Mouse (Mus musculus) forebrain, embryonic 10.5 days (tissue): ENCODE data around the gene Uvrag. TPM values are rescaled to one million over a fixed set of nuclear protein-coding genes. Genes with fewer than 3 reads are reported as not detected.
"Not testable (repeated sequence)": the region's sequence is repeated elsewhere in the genome, so short reads cannot be mapped to it uniquely, and the experiment has no call there.

ENCODE experiments used
- DNase-seq: peaks from one replicate; pipeline ENCODE4 v3.0.0-alpha.2; 2017; ENCODE audit warnings: low spot score; ENCODE audit errors: extremely low spot score
- H3K27ac ChIP-seq: fragments of 300-500 bp; sonication (generic); 2 replicates; pipeline ENCODE4 v1.5.1; 2016; ENCODE audit warnings: mild to moderate bottlenecking
- H3K27me3 ChIP-seq: fragments of 300-500 bp; sonication (generic); 2 replicates; pipeline ENCODE4 v1.6.1; 2016; ENCODE audit warnings: mild to moderate bottlenecking; ENCODE audit not compliant: poor library complexity, severe bottlenecking
- H3K36me3 ChIP-seq: fragments of 300-500 bp; sonication (generic); replicated peaks from 2 replicates; pipeline ENCODE4 v1.6.1; 2016; ENCODE audit warnings: mild to moderate bottlenecking, moderate library complexity
- H3K4me1 ChIP-seq: fragments of 300-500 bp; sonication (generic); 2 replicates; pipeline ENCODE4 v1.6.1; 2016
- H3K4me3 ChIP-seq: fragments of 300-500 bp; sonication (generic); 2 replicates; pipeline ENCODE4 v1.5.1; 2016; ENCODE audit warnings: mild to moderate bottlenecking, moderate library complexity
- H3K9me3 ChIP-seq: fragments of 300-500 bp; sonication (generic); 2 replicates; pipeline ENCODE4 v1.6.1; 2016; ENCODE audit warnings: mild to moderate bottlenecking, moderate library complexity
- WGBS: fragments of 180-500 bp; shearing (Covaris S2); methylation state at CpG from one replicate; pipeline ENCODE4 v1.1.7; 2016; 5-methylcytosine and 5-hydroxymethylcytosine counted together
- polyA plus RNA-seq: library from polyadenylated mRNA; unstranded; fragments of >200 nt; fragmentation: Nextera tagmentation; extraction: Ambion mirVana; gene quantifications from 2 replicates; pipeline ENCODE4 v1.2.1, GENCODE M21; 2016

Gene Uvrag
- polyA plus RNA-seq, 1 experiment from 2014 or later = 9.8 TPM

GRCm38 (mm10) chr7:98984319-98984718 lies 156.6 kb downstream of the Uvrag start:
- no peak overlapping the region for H3K4me3 ChIP-seq
- peaks cover 32% of the 10 kb centered on the region for H3K4me1 ChIP-seq
- 60% methylated on average over 7 of the region's 7 CpGs for WGBS
- DNase-seq = no peak
- peaks cover 11% of the 10 kb centered on the region for H3K36me3 ChIP-seq
- H3K27ac ChIP-seq = no peak overlapping the region
- H3K27me3 ChIP-seq = no peaks in the 10 kb centered on the region
- no peaks in the 10 kb centered on the region for H3K9me3 ChIP-seq

- H3K4me1 ChIP-seq = peaks cover 32% of the 10 kb centered on the region
- no peaks in the 10 kb centered on the region for H3K27me3 ChIP-seq
- H3K36me3 ChIP-seq = peaks cover 11% of the 10 kb centered on the region; the same call in 1 of the 2 replicates
- H3K4me3 ChIP-seq = no peak overlapping the region
- H3K9me3 ChIP-seq = no peaks in the 10 kb centered on the region
- WGBS = 82% methylated on average over 12 of the region's 12 CpGs
- DNase-seq = no peak
- no peak overlapping the region for H3K27ac ChIP-seq
These were observed 157.9 kb downstream of the Uvrag start for GRCm38 (mm10) chr7:98983058-98983457.

- Histone ChIP-seq H3K9me3 (no peaks in the 10 kb centered on the region), H3K4me3 (no peak overlapping the region), H3K36me3 (peaks cover 4% of the 10 kb centered on the region; the same call in 1 of the 2 replicates), H3K27ac (no peak overlapping the region), H3K4me1 (peaks cover 31% of the 10 kb centered on the region), H3K27me3 (no peaks in the 10 kb centered on the region)
- DNase-seq = no peak
- WGBS = 91% methylated on average over 6 of the region's 6 CpGs
These were observed 159.5 kb downstream of the Uvrag start for GRCm38 (mm10) chr7:98981423-98981822.

GRCm38 (mm10) chr7:98976839-98977457 lies 164.0 kb downstream of the Uvrag start:
- Histone ChIP-seq H3K4me1 (peaks cover 9% of the 10 kb centered on the region), H3K27ac (no peak overlapping the region), H3K27me3 (no peaks in the 10 kb centered on the region), H3K9me3 (no peaks in the 10 kb centered on the region), H3K36me3 (no peaks in the 10 kb centered on the region), H3K4me3 (no peak overlapping the region)
- DNase-seq = no peak
- 89% methylated on average over 12 of the region's 12 CpGs for WGBS

GRCm38 (mm10) chr7:98974590-98974989 lies 166.4 kb downstream of the Uvrag start:
- no peak overlapping the region for H3K4me3 ChIP-seq
- no peak overlapping the region for H3K27ac ChIP-seq
- peaks cover 1% of the 10 kb centered on the region; the same call in 1 of the 2 replicates for H3K27me3 ChIP-seq
- 0 out of 2 replicates have a peak, but pooled peaks cover under 1% of the 10 kb centered on the region for H3K9me3 ChIP-seq
- 31% methylated on average over 4 of the region's 4 CpGs for WGBS
- DNase-seq = no peak
- H3K4me1 ChIP-seq = peaks cover 9% of the 10 kb centered on the region
- H3K36me3 ChIP-seq = no peaks in the 10 kb centered on the region

GRCm38 (mm10) chr7:98970721-98971120 lies 170.2 kb downstream of the Uvrag start:
- Histone ChIP-seq H3K9me3 (0 out of 2 replicates have a peak, but pooled peaks cover 3% of the 10 kb centered on the region), H3K27me3 (peaks cover 22% of the 10 kb centered on the region), H3K4me1 (peaks cover 31% of the 10 kb centered on the region), H3K27ac (no peak overlapping the region), H3K36me3 (no peaks in the 10 kb centered on the region), H3K4me3 (no peak overlapping the region)
- WGBS = 93% methylated on average over 5 of the region's 5 CpGs
- DNase-seq = no peak

GRCm38 (mm10) chr7:98968741-98969395 lies 172.1 kb downstream of the Uvrag start:
- no peak overlapping the region for H3K4me3 ChIP-seq
- H3K27me3 ChIP-seq = peaks cover 22% of the 10 kb centered on the region
- DNase-seq = no peak
- no peaks in the 10 kb centered on the region for H3K36me3 ChIP-seq
- H3K4me1 ChIP-seq = peaks cover 22% of the 10 kb centered on the region
- no peak overlapping the region for H3K27ac ChIP-seq
- WGBS = 60% methylated on average over 8 of the region's 8 CpGs
- H3K9me3 ChIP-seq = 0 out of 2 replicates have a peak, but pooled peaks cover 3% of the 10 kb centered on the region

GRCm38 (mm10) chr7:98968082-98968674 lies 172.8 kb downstream of the Uvrag start:
- Histone ChIP-seq H3K36me3 (no peaks in the 10 kb centered on the region), H3K9me3 (0 out of 2 replicates have a peak, but pooled peaks cover 3% of the 10 kb centered on the region), H3K4me3 (peak overlapping the region; percentile 9; the same call in 1 of the 2 replicates), H3K4me1 (peaks cover 23% of the 10 kb centered on the region), H3K27me3 (peaks cover 22% of the 10 kb centered on the region), H3K27ac (no peak overlapping the region)
- DNase-seq = no peak
- 12% methylated on average over 16 of the region's 16 CpGs for WGBS

GRCm38 (mm10) chr7:98967672-98968071 lies 173.3 kb downstream of the Uvrag start:
- WGBS = 55% methylated on average over 7 of the region's 7 CpGs

GRCm38 (mm10) chr7:98963581-98963980 lies 177.4 kb downstream of the Uvrag start:
- 93% methylated on average over 13 of the region's 13 CpGs for WGBS
- not testable (repeated sequence) for H3K27ac ChIP-seq, H3K9me3 ChIP-seq, H3K4me3 ChIP-seq, DNase-seq, H3K36me3 ChIP-seq
- Histone ChIP-seq H3K4me1 (peaks cover 30% of the 10 kb centered on the region), H3K27me3 (peaks cover 10% of the 10 kb centered on the region)

More at GRCm38 (mm10) chr7:98967672-98968071, 173.3 kb downstream of the Uvrag start:
- H3K27me3 ChIP-seq = peaks cover 22% of the 10 kb centered on the region
- DNase-seq = no peak
- no peaks in the 10 kb centered on the region for H3K36me3 ChIP-seq
- H3K4me1 ChIP-seq = peaks cover 28% of the 10 kb centered on the region
- no peak overlapping the region for H3K27ac ChIP-seq
- 0 out of 2 replicates have a peak, but pooled peaks cover 3% of the 10 kb centered on the region for H3K9me3 ChIP-seq
- H3K4me3 ChIP-seq = no peak overlapping the region

- Histone ChIP-seq H3K27ac (no peak overlapping the region), H3K4me3 (no peak overlapping the region), H3K36me3 (no peaks in the 10 kb centered on the region), H3K27me3 (peaks cover 8% of the 10 kb centered on the region; the same call in 1 of the 2 replicates), H3K9me3 (no peaks in the 10 kb centered on the region), H3K4me1 (peaks cover 30% of the 10 kb centered on the region)
- peak; percentile 59 for DNase-seq
- 46% methylated on average over 13 of the region's 13 CpGs for WGBS
These were observed 178.2 kb downstream of the Uvrag start for GRCm38 (mm10) chr7:98962547-98963311.

GRCm38 (mm10) chr7:98962074-98962473 lies 178.9 kb downstream of the Uvrag start:
- Histone ChIP-seq H3K27ac (no peak overlapping the region), H3K4me1 (peaks cover 30% of the 10 kb centered on the region), H3K9me3 (no peaks in the 10 kb centered on the region), H3K36me3 (no peaks in the 10 kb centered on the region), H3K27me3 (peaks cover 2% of the 10 kb centered on the region; the same call in 1 of the 2 replicates), H3K4me3 (no peak overlapping the region)
- no peak for DNase-seq
- 90% methylated on average over 11 of the region's 11 CpGs for WGBS
